Mouse (Mus musculus): Measurements from ENCODE around the gene BC049730.

The BC049730 gene

GRCm38 (mm10) chr7:24762574-24762973, 53.5 kb downstream of the BC049730 start:
- DNase-seq (ENCODE audit: low spot score) = no peak
